Mouse (Mus musculus) lung, embryonic 14.5 days (tissue): ENCODE data around the gene Gm29797. TPM values are rescaled to one million over a fixed set of nuclear protein-coding genes. Genes with fewer than 3 reads are reported as not detected.

ENCODE experiments used
- ATAC-seq: fragments of 200-750 bp; cut with Nextera tagmentation; 2 replicates; pipeline ENCODE4 v1.8.0; 2017; ENCODE audit warnings: mild to moderate bottlenecking, moderate TSS enrichment, moderate library complexity; ENCODE audit not compliant: insufficient read depth
- DNase-seq: peaks from one replicate; pipeline ENCODE4 v3.0.0-alpha.2; 2015
- H3K27ac ChIP-seq: fragments of 300-500 bp; sonication (generic); 2 replicates; pipeline ENCODE4 v1.5.1; 2014; ENCODE audit warnings: low read depth, mild to moderate bottlenecking, moderate library complexity
- H3K27me3 ChIP-seq: fragments of 300-500 bp; sonication (generic); 2 replicates; pipeline ENCODE4 v1.6.1; 2014; ENCODE audit warnings: low read length, control low read depth; ENCODE audit not compliant: insufficient read depth
- H3K36me3 ChIP-seq: fragments of 300-500 bp; sonication (generic); 2 replicates; pipeline ENCODE4 v1.6.1; 2014; ENCODE audit warnings: control low read depth; ENCODE audit not compliant: insufficient read depth
- H3K4me1 ChIP-seq: fragments of 300-500 bp; sonication (generic); 2 replicates; pipeline ENCODE4 v1.6.1; 2014; ENCODE audit warnings: antibody characterized with exemption, control low read depth; ENCODE audit not compliant: insufficient read depth
- H3K4me2 ChIP-seq: fragments of 300-500 bp; sonication (generic); 2 replicates; pipeline ENCODE4 v1.6.1; 2014; ENCODE audit warnings: mild to moderate bottlenecking
- H3K4me3 ChIP-seq: fragments of 300-500 bp; sonication (generic); 2 replicates; pipeline ENCODE4 v1.5.1; 2014; ENCODE audit warnings: low read depth, low read length
- H3K9ac ChIP-seq: fragments of 300-500 bp; sonication (generic); 2 replicates; pipeline ENCODE4 v1.6.1; 2014
- H3K9me3 ChIP-seq: fragments of 300-500 bp; sonication (generic); 2 replicates; pipeline ENCODE4 v1.6.1; 2016; ENCODE audit warnings: low read depth, low read length, control low read depth
- CTCF ChIP-seq: IDR thresholded peaks from 2 replicates; pipeline ENCODE4 v1.5.1; 2016; ENCODE audit warnings: antibody characterized with exemption, low read depth
- WGBS: fragments of 180-500 bp; shearing (Covaris S2); extraction: QIAGEN DNeasy Blood & Tissue Kit; methylation state at CpG from one replicate; pipeline ENCODE4 v1.1.7; 2014; 5-methylcytosine and 5-hydroxymethylcytosine counted together
- polyA plus RNA-seq: library from polyadenylated mRNA; unstranded; fragments of >200 nt; fragmentation: Nextera tagmentation; extraction: Ambion mirVana; gene quantifications from 2 replicates; pipeline ENCODE4 v1.2.1, GENCODE M21; 2014

The Gm29797 gene
- polyA plus RNA-seq, 1 experiment from 2014 or later: not detected

DNA sequence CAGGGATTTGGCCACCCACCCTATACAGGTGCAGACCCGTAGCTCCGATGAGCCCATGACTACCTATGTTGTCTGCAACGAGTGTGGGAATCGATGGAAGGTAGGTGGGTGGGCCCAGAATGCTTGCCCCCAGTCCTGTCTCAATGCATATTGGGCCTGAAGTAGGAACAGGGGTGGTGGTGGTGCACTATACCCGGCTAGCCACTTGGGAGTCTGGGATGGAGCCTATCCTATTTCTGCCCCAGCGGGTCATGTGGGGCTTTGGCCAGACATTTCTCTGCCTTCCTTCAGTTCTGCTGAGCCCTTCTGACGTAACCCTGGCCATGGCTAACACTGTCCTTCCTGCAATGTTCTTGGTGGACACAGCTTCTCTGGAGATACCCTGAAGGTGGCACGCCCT, 30.8 kb downstream of the Gm29797 start:
- Histone ChIP-seq H3K9me3 (no peaks in the 10 kb centered on the region), H3K27me3 (no peaks in the 10 kb centered on the region), H3K4me2 (no peak overlapping the region), H3K36me3 (peaks cover 43% of the 10 kb centered on the region), H3K4me1 (peaks cover under 1% of the 10 kb centered on the region; the same call in 1 of the 2 replicates), H3K9ac (no peak overlapping the region), H3K27ac (no peak overlapping the region), H3K4me3 (no peak overlapping the region)
- no peak for ATAC-seq
- no peak for DNase-seq
- 95% methylated on average over 8 of the region's 8 CpGs for WGBS
- TF ChIP-seq CTCF: no peak

DNA sequence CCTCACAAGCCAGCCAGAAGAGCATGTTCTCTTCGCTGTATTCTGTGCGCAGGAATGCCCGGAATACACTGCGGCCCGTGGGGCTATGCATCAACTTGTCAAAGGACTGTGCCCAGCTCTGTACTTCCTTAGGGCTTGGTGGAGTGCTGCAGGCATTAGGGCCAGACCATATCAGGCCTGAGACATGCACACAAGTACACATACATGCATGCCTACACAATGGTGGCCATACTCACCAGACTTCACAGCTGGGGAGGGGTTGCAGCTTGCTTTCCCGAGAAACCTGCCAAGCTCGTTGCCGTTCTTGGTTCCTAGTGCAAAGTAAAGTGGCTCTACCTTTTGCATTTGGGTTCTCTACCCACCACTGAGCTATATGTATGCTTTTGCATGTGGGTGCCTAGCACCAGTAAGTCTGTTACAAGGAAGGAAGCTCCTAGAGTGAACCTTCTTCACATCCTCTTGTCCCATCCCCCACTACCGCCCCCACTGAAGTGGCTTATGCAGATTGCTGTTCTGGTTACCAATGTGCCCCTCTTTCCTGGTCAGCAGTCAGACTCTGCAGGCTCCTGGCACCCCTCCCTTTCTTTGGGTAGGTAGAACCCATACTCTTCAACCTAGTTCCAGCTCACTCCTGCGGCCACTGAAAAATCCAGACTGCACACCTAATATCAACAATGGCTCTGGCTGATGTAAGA, 32.8 kb downstream of the Gm29797 start:
- Histone ChIP-seq H3K27ac (no peak overlapping the region), H3K9ac (no peak overlapping the region), H3K9me3 (no peaks in the 10 kb centered on the region), H3K4me2 (no peak overlapping the region), H3K36me3 (peaks cover 43% of the 10 kb centered on the region), H3K4me3 (no peak overlapping the region), H3K27me3 (no peaks in the 10 kb centered on the region), H3K4me1 (peaks cover 10% of the 10 kb centered on the region; the same call in 1 of the 2 replicates)
- WGBS: 87% methylated on average over 10 of the region's 10 CpGs
- no peak for DNase-seq
- ATAC-seq: no peak
- TF ChIP-seq CTCF: no peak

DNA sequence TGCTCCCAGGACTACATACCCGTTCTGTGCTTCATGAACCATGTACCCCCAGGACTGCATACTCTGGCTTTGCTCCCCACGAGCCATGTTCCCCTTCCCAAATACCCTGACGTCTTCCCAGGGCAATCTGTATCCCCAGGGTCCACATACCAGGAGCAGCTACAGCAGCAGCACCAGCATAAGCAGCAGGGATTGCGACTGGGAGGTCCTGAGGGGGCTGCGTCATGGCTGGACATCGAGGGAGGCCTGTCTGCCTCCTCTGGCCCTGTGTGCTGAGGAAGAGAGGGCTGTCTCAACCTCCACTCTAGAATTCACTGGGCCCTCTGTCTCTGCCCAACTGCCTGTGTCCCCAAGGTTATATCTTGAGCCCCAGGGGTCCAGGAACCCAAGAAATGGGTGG, 34.2 kb downstream of the Gm29797 start:
- Histone ChIP-seq H3K36me3 (peaks cover 35% of the 10 kb centered on the region), H3K27me3 (no peaks in the 10 kb centered on the region), H3K4me2 (no peak overlapping the region), H3K9me3 (no peaks in the 10 kb centered on the region), H3K4me3 (no peak overlapping the region), H3K27ac (no peak overlapping the region), H3K4me1 (peaks cover 10% of the 10 kb centered on the region; the same call in 1 of the 2 replicates), H3K9ac (peak overlapping the region; percentile 16; the same call in 1 of the 2 replicates)
- DNase-seq (no peak), ATAC-seq (no peak)
- no peak for TF ChIP-seq CTCF
- 87% methylated on average over 6 of the region's 6 CpGs for WGBS

DNA sequence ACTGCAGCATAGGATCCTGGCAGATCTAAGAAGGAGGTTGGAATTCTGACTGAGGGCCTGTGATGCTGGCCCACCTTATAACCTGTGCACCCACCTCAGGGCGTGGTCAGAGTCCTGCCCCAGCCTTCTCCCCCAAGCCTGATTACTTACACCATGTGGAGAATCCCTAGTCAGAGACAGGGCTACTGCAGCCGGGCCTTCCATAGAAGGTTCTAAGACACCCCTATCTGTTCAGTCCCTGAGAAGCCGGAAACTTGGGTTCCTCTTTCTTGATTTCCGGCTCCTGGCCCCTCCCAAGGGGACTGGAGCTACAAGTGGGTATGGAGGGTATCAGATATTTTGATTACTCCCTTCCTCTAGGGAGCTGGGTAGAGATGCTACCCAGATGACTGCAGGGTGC, 34.7 kb downstream of the Gm29797 start:
- Histone ChIP-seq H3K9ac (peak overlapping the region; percentile 16; the same call in 1 of the 2 replicates), H3K27ac (no peak overlapping the region), H3K4me1 (peaks cover 10% of the 10 kb centered on the region; the same call in 1 of the 2 replicates), H3K27me3 (no peaks in the 10 kb centered on the region), H3K36me3 (peaks cover 30% of the 10 kb centered on the region), H3K4me3 (no peak overlapping the region; the same call in 1 of the 2 replicates), H3K9me3 (no peaks in the 10 kb centered on the region), H3K4me2 (peak overlapping the region; percentile 85; the same call in 1 of the 2 replicates)
- 87% methylated on average over 4 of the region's 4 CpGs for whole genome bisulfite sequencing
- DNase-seq: no peak
- TF ChIP-seq CTCF: no peak
- no peak for ATAC-seq

DNA sequence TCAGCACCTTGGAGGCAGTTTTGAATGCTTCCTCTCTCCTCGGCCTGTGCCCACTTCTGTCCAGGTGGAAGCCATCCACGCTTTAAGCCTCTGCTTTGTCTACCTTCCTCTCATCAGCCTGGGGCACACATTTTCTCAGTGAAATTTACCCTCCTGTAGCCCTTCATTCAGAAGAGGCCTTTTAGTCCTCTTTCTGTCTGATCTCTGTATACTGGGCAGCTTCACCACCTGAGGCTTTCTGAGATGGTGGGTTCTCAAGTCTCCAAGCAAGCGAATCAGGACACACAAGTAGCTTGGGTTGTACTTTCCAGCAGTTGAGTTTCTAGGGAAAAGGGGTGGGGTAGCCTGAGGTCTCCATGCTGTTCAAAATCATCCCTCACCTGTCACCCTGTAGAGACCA, 35.5 kb downstream of the Gm29797 start:
- WGBS: 82% methylated on average over 3 of the region's 3 CpGs
- ATAC-seq (no peak), DNase-seq (no peak)
- Histone ChIP-seq H3K27me3 (0 out of 2 replicates have a peak, but pooled peaks cover 3% of the 10 kb centered on the region), H3K36me3 (peaks cover 23% of the 10 kb centered on the region), H3K27ac (no peak overlapping the region), H3K9ac (no peak overlapping the region; the same call in 1 of the 2 replicates), H3K4me1 (peaks cover 10% of the 10 kb centered on the region; the same call in 1 of the 2 replicates), H3K4me2 (peak overlapping the region; percentile 85), H3K9me3 (no peaks in the 10 kb centered on the region), H3K4me3 (peak overlapping the region; percentile 68; the same call in 1 of the 2 replicates)
- no peak for TF ChIP-seq CTCF

DNA sequence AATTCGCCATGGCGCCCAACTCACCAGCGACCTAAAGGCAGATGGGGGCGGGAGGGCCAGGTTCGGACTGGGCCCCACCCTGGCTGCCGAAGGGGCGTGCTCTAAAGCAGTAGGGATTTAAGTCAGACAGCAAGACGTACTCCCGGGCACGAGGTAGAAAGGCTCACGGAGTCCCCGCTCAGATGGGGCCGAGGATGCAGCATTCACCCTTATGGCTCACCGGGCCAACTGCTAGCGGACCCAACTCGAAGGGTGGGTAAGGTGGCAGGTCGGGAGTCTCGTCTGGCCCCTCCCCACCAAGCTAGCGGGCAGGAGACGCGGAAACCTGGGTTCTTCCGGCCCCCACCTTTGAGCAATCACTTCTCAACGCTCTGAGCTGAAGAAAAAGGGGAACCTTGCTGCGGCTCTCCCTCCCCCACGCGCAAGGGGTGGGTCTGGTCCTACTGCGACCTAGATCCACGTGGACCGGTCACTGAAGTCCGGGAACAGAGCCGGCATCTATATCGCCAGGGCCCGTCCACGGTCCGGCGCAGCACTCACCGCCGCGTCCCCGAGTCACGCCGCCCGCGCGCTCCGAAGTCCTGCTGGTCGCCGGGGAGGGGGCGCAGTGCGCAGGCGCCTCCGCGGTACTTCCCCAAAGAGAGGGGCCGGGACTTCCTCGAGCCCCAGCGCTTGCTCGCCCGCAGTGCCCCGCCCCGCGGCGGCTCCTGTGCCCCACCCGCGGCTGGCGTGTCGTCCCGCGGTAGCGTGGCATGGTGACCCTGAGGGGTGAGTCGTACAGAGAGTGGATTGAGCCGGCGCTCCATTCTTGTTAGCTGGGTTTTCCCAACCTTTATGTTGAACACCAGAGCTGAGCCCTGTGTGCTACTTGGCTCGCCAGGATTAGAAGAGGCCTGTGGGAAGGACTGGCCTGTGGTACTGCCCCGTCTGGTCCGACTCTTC, 36.8 kb downstream of the Gm29797 start, which contains the start of gene Rgs19:
TSS of gene Rgs19 (minus strand) at position 639 of the 942 bp plus-strand sequence.
- peak; percentile 86 for ATAC-seq
- DNase-seq: peak; percentile 88
- no peak for TF ChIP-seq CTCF
- H3K27me3 ChIP-seq: 0 out of 2 replicates have a peak, but pooled peaks cover 4% of the 10 kb centered on the region
- H3K9me3 ChIP-seq: no peaks in the 10 kb centered on the region
- peak within 1 kb of the TSS; percentile 66 for H3K9ac ChIP-seq
- peak within 1 kb of the TSS; percentile 46; the same call in 1 of the 2 replicates for H3K27ac ChIP-seq
- H3K4me1 ChIP-seq: peaks cover 10% of the 10 kb centered on the region; the same call in 1 of the 2 replicates
- H3K4me3 ChIP-seq: peak within 1 kb of the TSS; percentile 68
- peaks cover 17% of the 10 kb centered on the region for H3K36me3 ChIP-seq
- peak within 1 kb of the TSS; percentile 85 for H3K4me2 ChIP-seq
- under 1% methylated on average over 75 of the region's 75 CpGs for WGBS
